Mouse (Mus musculus): ENCODE measurements around the gene Ndufb11. TPM values are rescaled to one million over a fixed set of nuclear protein-coding genes. Genes with fewer than 3 reads are reported as not detected.

Gene Ndufb11
- total RNA-seq, 2 experiments from 2014 or later, result 160 to 175 TPM

Other genes with a start within 250 kb of the Ndufb11 start
- 1 to 10 TPM; 5.8 to 6.4 TPM for gene Jade3, start 191.9 kb downstream of the Ndufb11 start, total RNA-seq (2021)
- under 1 TPM in 1 of 2 experiments, not detected in 1; 0.21 TPM for gene Rgn, start 67.8 kb downstream of the Ndufb11 start, total RNA-seq (2021)
- gene Rbm10, start 116 bp downstream of the Ndufb11 start, total RNA-seq (2021), result 10 to 100 TPM; 40.6 to 42.5 TPM
- gene Uba1, start 40.7 kb upstream of the Ndufb11 start, total RNA-seq (2021), result 100 to 1,000 TPM; 390 to 391 TPM
- 100 to 1,000 TPM; 321 to 335 TPM for gene Cdk16, start 70.3 kb upstream of the Ndufb11 start, total RNA-seq (2021)
- gene Usp11, start 86.3 kb upstream of the Ndufb11 start, total RNA-seq (2021), result 10 to 100 TPM; 90.5 to 91.9 TPM
- gene Araf, start 180.2 kb upstream of the Ndufb11 start, total RNA-seq (2021), result 100 to 1,000 TPM; 198 to 205 TPM

All from left cerebral cortex, postnatal 14 days (tissue).